Mouse (Mus musculus): ENCODE data around the gene 4933407L21Rik.

DNA sequence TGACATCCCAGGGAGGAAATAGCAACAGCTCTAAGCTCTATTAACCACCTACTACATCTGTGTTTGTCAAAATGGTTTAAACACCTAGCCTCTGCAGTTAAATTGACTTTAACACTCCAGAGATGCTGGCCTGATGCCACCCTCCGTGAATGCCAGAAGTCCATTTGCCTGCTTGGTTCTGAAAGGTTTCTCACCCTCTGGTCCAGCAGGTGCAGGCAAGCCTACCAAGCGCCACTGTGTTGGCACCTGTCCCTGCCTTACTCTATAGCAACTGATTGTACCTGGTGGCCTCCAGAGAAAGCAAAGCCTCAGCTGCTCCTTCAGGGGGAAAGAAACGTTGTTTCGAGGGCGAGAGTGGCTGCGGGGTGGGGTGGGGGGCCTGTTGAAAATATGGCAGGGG, 8.0 kb downstream of the 4933407L21Rik start:
- TF ChIP-seq POLR2A (IDR thresholded peaks at IDR 0.05; ENCODE audit: insufficient read depth, low read depth, low read length) = no peak
- TF ChIP-seq EP300 (IDR thresholded peaks at IDR 0.05; ENCODE audit: insufficient read depth, low read depth, low read length) = no peak

Measured in heart, adult 2 months (tissue).